Mouse (Mus musculus) embryo, embryonic 11.5 days (tissue): ENCODE results near the gene Ttll10.

Experiments
- DNase-seq: peaks from one replicate; pipeline ENCODE4 v3.0.0-alpha.2; 2012; ENCODE audit warnings: low read depth, low spot score

The Ttll10 gene

GRCm38 (mm10) chr4:156065156-156065894 lies 6.1 kb upstream of the Ttll10 start:
- no peak for DNase-seq

- DNase-seq = no peak
Observed at GRCm38 (mm10) chr4:156064510-156064897, 5.3 kb upstream of the Ttll10 start.

GRCm38 (mm10) chr4:156063861-156064509 lies 4.8 kb upstream of the Ttll10 start:
- DNase-seq = no peak

GRCm38 (mm10) chr4:156059713-156060112 lies 499 bp upstream of the Ttll10 start:
- DNase-seq = no peak

- DNase-seq = no peak
Observed at GRCm38 (mm10) chr4:156058826-156059225, 388 bp downstream of the Ttll10 start.

GRCm38 (mm10) chr4:156057702-156058101 lies 1.5 kb downstream of the Ttll10 start:
- no peak for DNase-seq

- DNase-seq = no peak
Observed at GRCm38 (mm10) chr4:156055173-156055572, 4.0 kb downstream of the Ttll10 start.

GRCm38 (mm10) chr4:156054606-156055005 lies 4.6 kb downstream of the Ttll10 start:
- no peak for DNase-seq

GRCm38 (mm10) chr4:156054130-156054529 lies 5.1 kb downstream of the Ttll10 start:
- no peak for DNase-seq

- DNase-seq = no peak
Observed at GRCm38 (mm10) chr4:156053113-156053512, 6.1 kb downstream of the Ttll10 start.

GRCm38 (mm10) chr4:156050391-156050980 lies 8.7 kb downstream of the Ttll10 start:
- DNase-seq = no peak

- no peak for DNase-seq
Observed at GRCm38 (mm10) chr4:156049779-156050178, 9.4 kb downstream of the Ttll10 start.

GRCm38 (mm10) chr4:156044754-156045153 lies 14.5 kb downstream of the Ttll10 start:
- DNase-seq = no peak

GRCm38 (mm10) chr4:156034901-156035300 lies 24.3 kb downstream of the Ttll10 start:
- no peak for DNase-seq

- DNase-seq = no peak
Observed at GRCm38 (mm10) chr4:156034301-156034700, 24.9 kb downstream of the Ttll10 start.

GRCm38 (mm10) chr4:156033476-156034119 lies 25.6 kb downstream of the Ttll10 start:
- peak; percentile 22 for DNase-seq

- DNase-seq = no peak
Observed at GRCm38 (mm10) chr4:156032856-156033255, 26.4 kb downstream of the Ttll10 start.

- DNase-seq = peak; percentile 67
Observed at GRCm38 (mm10) chr4:156031593-156032391, 27.4 kb downstream of the Ttll10 start.

- DNase-seq = no peak
Observed at GRCm38 (mm10) chr4:156031255-156031592, 28.0 kb downstream of the Ttll10 start.

GRCm38 (mm10) chr4:156030651-156031118 lies 28.5 kb downstream of the Ttll10 start:
- no peak for DNase-seq

GRCm38 (mm10) chr4:156028580-156028979 lies 30.6 kb downstream of the Ttll10 start:
- no peak for DNase-seq
